Mouse (Mus musculus): ENCODE results near the gene Gm28043. TPM values are rescaled to one million over a fixed set of nuclear protein-coding genes. Genes with fewer than 3 reads are reported as not detected.

The Gm28043 gene
- polyA plus RNA-seq, 1 experiment from 2014 or later, result 2.1 TPM

DNA sequence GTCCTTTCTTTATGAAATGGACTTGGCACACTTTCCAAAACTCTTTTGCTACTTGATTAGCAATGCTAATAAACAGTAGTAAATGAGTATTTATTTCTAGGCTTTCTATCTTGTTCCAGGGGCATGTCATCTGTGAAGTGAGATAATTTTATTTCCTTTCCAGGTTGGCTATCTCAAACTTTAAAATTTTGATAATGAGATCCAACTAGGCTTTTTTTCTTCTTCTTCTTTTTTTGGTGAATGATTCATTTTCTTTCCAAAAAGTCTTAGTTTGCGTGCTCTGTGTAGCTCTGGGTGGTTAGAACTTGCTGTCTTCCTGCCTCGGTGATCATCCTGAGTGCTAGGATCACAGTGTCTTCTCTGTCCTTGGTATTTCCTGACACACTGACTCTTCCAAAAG lies 78.2 kb downstream of the Gm28043 start:
- H3K27ac ChIP-seq (replicated peaks in 1 of 2; ENCODE audit: control insufficient read depth in 1 of 2, insufficient read depth in 1 of 2, low read depth in 2 of 2, low read length in 2 of 2), result no peak overlapping the region
- H3K36me3 ChIP-seq (ENCODE audit: control insufficient read depth, insufficient read depth, low read length), result peaks cover 82% of the 10 kb centered on the region
- H3K4me1 ChIP-seq (ENCODE audit: control insufficient read depth in 2 of 2, insufficient read depth in 2 of 2, low read length in 2 of 2), result peaks cover 4 to 8% of the 10 kb centered on the region in 2 experiments
- ATAC-seq (ENCODE audit: insufficient number of reproducible peaks, insufficient read depth, low FRiP score, low read depth), result no peak
- H3K9me3 ChIP-seq (ENCODE audit: control insufficient read depth, low read length), result no peaks in the 10 kb centered on the region
- H3K9ac ChIP-seq (ENCODE audit: low read length), result no peak overlapping the region
- no peak overlapping the region for H3K4me3 ChIP-seq (ENCODE audit: control insufficient read depth in 1 of 2, insufficient read depth in 1 of 2, low read depth in 1 of 2, low read length in 2 of 2)
- 78% methylated on average over 2 of the region's 2 CpGs for WGBS
- no peaks in the 10 kb centered on the region for H3K27me3 ChIP-seq (ENCODE audit: control insufficient read depth, insufficient read depth, low read length)
- no peak overlapping the region for H3K4me2 ChIP-seq (ENCODE audit: low read length)

DNA sequence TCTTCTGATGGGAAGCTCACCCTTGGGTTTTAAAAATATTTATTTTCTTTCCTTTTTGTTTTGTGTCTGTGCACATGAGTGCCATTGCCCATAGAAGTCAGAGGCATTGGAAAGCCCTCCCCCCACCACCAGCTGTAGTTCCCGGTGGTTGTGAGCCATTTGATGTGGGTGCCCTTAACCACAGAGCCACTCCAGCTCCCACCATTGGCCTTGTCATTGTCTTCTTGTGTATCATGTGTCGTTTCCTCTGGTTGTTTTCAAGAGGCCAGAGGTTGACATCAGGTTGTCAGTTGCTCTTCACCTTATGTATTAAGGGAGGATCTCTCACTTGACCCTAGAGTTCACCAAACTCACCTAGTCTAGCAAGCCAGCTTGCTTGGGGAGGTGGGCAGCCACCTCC lies 78.9 kb downstream of the Gm28043 start:
- Histone ChIP-seq H3K36me3 (ENCODE audit: control insufficient read depth, insufficient read depth, low read length) (peaks cover 85% of the 10 kb centered on the region), H3K27ac (replicated peaks in 1 of 2; ENCODE audit: control insufficient read depth in 1 of 2, insufficient read depth in 1 of 2, low read depth in 2 of 2, low read length in 2 of 2) (no peak overlapping the region), H3K27me3 (ENCODE audit: control insufficient read depth, insufficient read depth, low read length) (no peaks in the 10 kb centered on the region), H3K9ac (ENCODE audit: low read length) (no peak overlapping the region), H3K4me1 (ENCODE audit: control insufficient read depth in 2 of 2, insufficient read depth in 2 of 2, low read length in 2 of 2) (peaks cover 2% of the 10 kb centered on the region in 2 experiments), H3K4me3 (ENCODE audit: control insufficient read depth in 1 of 2, insufficient read depth in 1 of 2, low read depth in 1 of 2, low read length in 2 of 2) (no peak overlapping the region), H3K9me3 (ENCODE audit: control insufficient read depth, low read length) (no peaks in the 10 kb centered on the region), H3K4me2 (ENCODE audit: low read length) (no peak overlapping the region)
- ATAC-seq (ENCODE audit: insufficient number of reproducible peaks, insufficient read depth, low FRiP score, low read depth), result no peak
- 75% methylated on average over 2 of the region's 2 CpGs for WGBS

DNA sequence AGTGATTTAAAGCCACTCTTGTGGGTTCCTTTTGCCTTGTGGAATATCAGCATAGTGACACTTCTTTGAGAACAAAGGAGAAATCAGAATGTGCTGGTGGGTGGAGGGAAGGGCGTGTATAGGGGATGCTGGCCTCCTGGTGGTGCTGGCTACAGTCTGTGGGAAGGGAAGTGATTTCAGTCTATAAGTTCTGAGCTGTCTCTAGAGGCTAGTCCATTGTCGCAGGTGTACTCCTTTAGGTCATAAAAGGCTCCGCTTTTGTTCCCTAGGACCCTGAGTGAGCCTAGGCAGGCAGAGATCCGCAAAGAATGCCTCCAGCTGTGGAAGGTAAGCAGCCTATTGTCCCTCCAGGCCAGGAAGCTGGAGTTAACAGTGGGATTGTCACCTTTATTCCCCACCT lies 79.8 kb downstream of the Gm28043 start:
- Histone ChIP-seq H3K4me1 (ENCODE audit: control insufficient read depth in 2 of 2, insufficient read depth in 2 of 2, low read length in 2 of 2) (no peaks in the 10 kb centered on the region), H3K36me3 (ENCODE audit: control insufficient read depth, insufficient read depth, low read length) (peaks cover 90% of the 10 kb centered on the region), H3K27me3 (ENCODE audit: control insufficient read depth, insufficient read depth, low read length) (no peaks in the 10 kb centered on the region), H3K9ac (ENCODE audit: low read length) (no peak overlapping the region), H3K4me3 (ENCODE audit: control insufficient read depth in 1 of 2, insufficient read depth in 1 of 2, low read depth in 1 of 2, low read length in 2 of 2) (no peak overlapping the region), H3K4me2 (ENCODE audit: low read length) (no peak overlapping the region), H3K27ac (replicated peaks in 1 of 2; ENCODE audit: control insufficient read depth in 1 of 2, insufficient read depth in 1 of 2, low read depth in 2 of 2, low read length in 2 of 2) (no peak overlapping the region), H3K9me3 (ENCODE audit: control insufficient read depth, low read length) (no peaks in the 10 kb centered on the region)
- no peak for ATAC-seq (ENCODE audit: insufficient number of reproducible peaks, insufficient read depth, low FRiP score, low read depth)
- WGBS, result 92% methylated on average over 4 of the region's 4 CpGs

DNA sequence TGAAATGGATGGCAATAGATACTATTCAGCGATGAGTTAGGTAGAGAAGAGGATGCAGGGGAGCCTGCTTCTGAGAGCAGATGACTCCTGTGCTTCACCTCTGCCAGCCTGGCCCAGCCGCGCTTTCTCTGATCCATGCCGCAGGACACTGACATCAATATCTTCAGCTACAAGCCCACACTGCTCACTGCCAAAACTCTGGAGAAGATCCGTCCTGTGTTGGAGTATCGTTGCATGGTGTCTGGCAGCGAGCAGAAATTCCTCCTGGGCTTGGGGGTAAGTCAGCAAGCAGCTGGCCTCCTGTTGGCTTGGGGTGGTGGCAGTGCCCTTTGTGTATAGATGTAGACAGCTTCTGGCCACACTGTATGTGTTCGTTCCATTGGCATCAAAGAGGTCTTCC lies 82.3 kb downstream of the Gm28043 start:
- Histone ChIP-seq H3K36me3 (ENCODE audit: control insufficient read depth, insufficient read depth, low read length) (peaks cover 90% of the 10 kb centered on the region), H3K27ac (replicated peaks in 1 of 2; ENCODE audit: control insufficient read depth in 1 of 2, insufficient read depth in 1 of 2, low read depth in 2 of 2, low read length in 2 of 2) (no peak overlapping the region), H3K4me2 (ENCODE audit: low read length) (no peak overlapping the region), H3K9me3 (ENCODE audit: control insufficient read depth, low read length) (no peaks in the 10 kb centered on the region), H3K27me3 (ENCODE audit: control insufficient read depth, insufficient read depth, low read length) (no peaks in the 10 kb centered on the region), H3K4me3 (ENCODE audit: control insufficient read depth in 1 of 2, insufficient read depth in 1 of 2, low read depth in 1 of 2, low read length in 2 of 2) (no peak overlapping the region), H3K4me1 (ENCODE audit: control insufficient read depth in 2 of 2, insufficient read depth in 2 of 2, low read length in 2 of 2) (no peaks in the 10 kb centered on the region), H3K9ac (ENCODE audit: low read length) (no peak overlapping the region)
- ATAC-seq (ENCODE audit: insufficient number of reproducible peaks, insufficient read depth, low FRiP score, low read depth), result no peak
- WGBS, result 96% methylated on average over 8 of the region's 8 CpGs

DNA sequence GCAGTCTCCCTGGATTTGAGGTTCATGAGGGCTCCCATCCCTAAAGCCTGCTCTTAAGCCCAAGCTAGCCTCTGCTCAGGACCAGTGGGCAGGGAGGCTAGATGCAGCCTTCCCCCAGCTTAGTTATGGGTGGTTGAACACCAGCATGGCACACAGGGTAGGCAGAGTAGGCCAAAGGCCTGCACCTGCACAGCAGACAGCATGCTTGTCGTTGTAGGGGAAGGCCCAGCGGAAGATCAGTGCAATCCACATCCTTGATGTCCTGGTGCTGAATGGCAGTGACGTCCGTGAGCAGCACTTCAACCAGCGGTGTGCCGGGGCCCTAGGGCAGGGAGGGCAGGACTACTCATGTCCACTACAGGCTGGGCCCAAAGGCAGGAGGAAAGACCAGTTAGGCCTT lies 83.7 kb downstream of the Gm28043 start:
- Histone ChIP-seq H3K27ac (replicated peaks in 1 of 2; ENCODE audit: control insufficient read depth in 1 of 2, insufficient read depth in 1 of 2, low read depth in 2 of 2, low read length in 2 of 2) (no peak overlapping the region), H3K36me3 (ENCODE audit: control insufficient read depth, insufficient read depth, low read length) (peaks cover 99% of the 10 kb centered on the region), H3K4me1 (ENCODE audit: control insufficient read depth in 2 of 2, insufficient read depth in 2 of 2, low read length in 2 of 2) (no peaks in the 10 kb centered on the region), H3K4me2 (ENCODE audit: low read length) (no peak overlapping the region), H3K9me3 (ENCODE audit: control insufficient read depth, low read length) (no peaks in the 10 kb centered on the region), H3K9ac (ENCODE audit: low read length) (no peak overlapping the region), H3K4me3 (ENCODE audit: control insufficient read depth in 1 of 2, insufficient read depth in 1 of 2, low read depth in 1 of 2, low read length in 2 of 2) (no peak overlapping the region), H3K27me3 (ENCODE audit: control insufficient read depth, insufficient read depth, low read length) (no peaks in the 10 kb centered on the region)
- no peak for ATAC-seq (ENCODE audit: insufficient number of reproducible peaks, insufficient read depth, low FRiP score, low read depth)
- WGBS, result 77% methylated on average over 6 of the region's 6 CpGs

DNA sequence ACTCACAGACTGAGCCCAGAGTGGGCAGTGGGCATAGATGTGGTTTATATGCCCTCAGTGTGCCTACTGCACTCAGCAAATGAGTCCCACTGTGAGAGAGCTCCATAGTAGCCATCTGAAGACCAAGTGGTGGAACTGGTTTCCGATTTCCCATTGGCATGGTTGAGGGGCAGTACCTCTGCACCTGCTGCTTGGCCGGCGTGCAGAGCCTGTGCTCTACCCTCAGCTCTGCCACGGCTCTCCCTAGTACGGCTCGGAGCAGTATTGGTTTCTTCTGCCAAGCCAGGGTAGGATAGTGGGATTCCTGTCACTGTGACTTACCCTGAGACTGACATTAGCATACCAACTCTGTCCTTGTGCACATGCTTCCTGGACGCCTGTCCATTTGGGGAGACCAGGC lies 85.9 kb downstream of the Gm28043 start:
- H3K9me3 ChIP-seq (ENCODE audit: control insufficient read depth, low read length), result no peaks in the 10 kb centered on the region
- no peak for ATAC-seq (ENCODE audit: insufficient number of reproducible peaks, insufficient read depth, low FRiP score, low read depth)
- no peaks in the 10 kb centered on the region for H3K27me3 ChIP-seq (ENCODE audit: control insufficient read depth, insufficient read depth, low read length)
- H3K4me1 ChIP-seq (ENCODE audit: control insufficient read depth in 2 of 2, insufficient read depth in 2 of 2, low read length in 2 of 2), result no peaks in the 10 kb centered on the region
- no peak overlapping the region for H3K4me3 ChIP-seq (ENCODE audit: control insufficient read depth in 1 of 2, insufficient read depth in 1 of 2, low read depth in 1 of 2, low read length in 2 of 2)
- H3K4me2 ChIP-seq (ENCODE audit: low read length), result no peak overlapping the region
- H3K9ac ChIP-seq (ENCODE audit: low read length), result no peak overlapping the region
- WGBS, result 95% methylated on average over 7 of the region's 7 CpGs
- no peak overlapping the region for H3K27ac ChIP-seq (replicated peaks in 1 of 2; ENCODE audit: control insufficient read depth in 1 of 2, insufficient read depth in 1 of 2, low read depth in 2 of 2, low read length in 2 of 2)
- H3K36me3 ChIP-seq (ENCODE audit: control insufficient read depth, insufficient read depth, low read length), result peaks cover 91% of the 10 kb centered on the region

DNA sequence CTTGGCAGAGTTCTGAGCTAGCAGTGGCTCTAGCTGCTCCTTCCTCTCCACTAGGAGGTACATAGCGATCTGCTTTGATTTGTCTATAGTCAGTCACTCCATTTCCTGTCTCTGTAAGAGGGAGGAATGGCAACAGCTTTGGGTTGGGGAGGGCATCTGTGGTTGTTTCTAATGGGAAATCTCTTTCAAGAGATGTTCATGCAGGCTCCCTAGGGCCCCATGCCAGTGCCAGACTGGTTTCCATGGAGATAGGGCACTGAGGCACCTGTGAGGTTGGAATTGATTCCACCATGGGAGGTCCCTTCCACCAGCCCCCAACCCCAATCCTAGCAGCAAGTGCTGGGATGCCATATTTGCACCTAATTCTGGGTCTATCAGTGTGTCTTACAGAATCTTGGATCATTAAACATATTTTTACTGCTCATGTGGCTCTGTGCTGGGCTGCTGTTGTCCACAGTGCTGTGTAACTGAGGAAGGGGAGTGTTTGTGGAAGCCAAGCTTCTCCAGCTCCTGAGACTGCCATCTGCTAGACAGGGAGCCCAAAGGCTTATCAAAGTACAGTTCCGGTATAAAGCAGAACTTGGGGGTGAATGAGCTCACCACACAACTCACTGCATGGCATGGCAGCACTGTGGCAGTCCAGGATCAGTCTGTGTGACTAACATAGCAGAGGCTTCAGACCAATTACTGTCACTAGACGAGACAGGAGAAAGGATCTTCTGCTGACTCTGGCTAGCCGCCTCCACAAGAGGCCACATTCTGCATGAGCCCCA lies 88.4 kb downstream of the Gm28043 start:
- Histone ChIP-seq H3K9me3 (ENCODE audit: control insufficient read depth, low read length) (no peaks in the 10 kb centered on the region), H3K9ac (ENCODE audit: low read length) (no peak overlapping the region), H3K36me3 (ENCODE audit: control insufficient read depth, insufficient read depth, low read length) (peaks cover 67% of the 10 kb centered on the region), H3K4me2 (ENCODE audit: low read length) (no peak overlapping the region), H3K4me3 (ENCODE audit: control insufficient read depth in 1 of 2, insufficient read depth in 1 of 2, low read depth in 1 of 2, low read length in 2 of 2) (no peak overlapping the region), H3K27me3 (ENCODE audit: control insufficient read depth, insufficient read depth, low read length) (no peaks in the 10 kb centered on the region), H3K4me1 (ENCODE audit: control insufficient read depth in 2 of 2, insufficient read depth in 2 of 2, low read length in 2 of 2) (peaks cover 7 to 9% of the 10 kb centered on the region in 2 experiments; a peak in 2 of 4 replicates), H3K27ac (replicated peaks in 1 of 2; ENCODE audit: control insufficient read depth in 1 of 2, insufficient read depth in 1 of 2, low read depth in 2 of 2, low read length in 2 of 2) (no peak overlapping the region)
- no peak for ATAC-seq (ENCODE audit: insufficient number of reproducible peaks, insufficient read depth, low FRiP score, low read depth)
- 72% methylated on average over 4 of the region's 4 CpGs for WGBS

DNA sequence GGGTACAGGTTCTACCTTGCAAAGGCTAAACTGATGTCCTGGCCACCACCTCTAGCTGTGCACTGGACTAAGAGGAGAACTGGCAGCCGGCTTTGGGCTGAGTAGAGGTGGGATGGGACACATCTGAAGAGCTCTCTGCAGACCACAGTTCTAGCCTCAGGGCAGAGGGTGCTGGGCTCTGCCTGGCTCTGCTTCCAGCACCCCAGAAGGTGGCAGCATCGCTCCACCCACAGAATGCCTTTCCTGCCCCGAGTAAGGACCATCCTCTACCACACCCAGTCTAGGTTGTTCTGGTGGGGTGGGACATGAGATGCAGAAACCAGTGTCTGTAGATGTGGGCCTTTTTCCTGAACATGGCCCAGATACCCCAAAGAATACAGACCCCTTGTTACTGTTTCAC lies 90.1 kb downstream of the Gm28043 start:
- 35% methylated on average over 3 of the region's 3 CpGs for WGBS
- Histone ChIP-seq H3K4me3 (ENCODE audit: control insufficient read depth in 1 of 2, insufficient read depth in 1 of 2, low read depth in 1 of 2, low read length in 2 of 2) (no peak overlapping the region), H3K27me3 (ENCODE audit: control insufficient read depth, insufficient read depth, low read length) (no peaks in the 10 kb centered on the region), H3K27ac (replicated peaks in 1 of 2; ENCODE audit: control insufficient read depth in 1 of 2, insufficient read depth in 1 of 2, low read depth in 2 of 2, low read length in 2 of 2) (no peak overlapping the region), H3K4me1 (ENCODE audit: control insufficient read depth in 2 of 2, insufficient read depth in 2 of 2, low read length in 2 of 2) (peaks cover 21 to 23% of the 10 kb centered on the region in 2 experiments), H3K9me3 (ENCODE audit: control insufficient read depth, low read length) (no peaks in the 10 kb centered on the region), H3K9ac (ENCODE audit: low read length) (no peak overlapping the region), H3K4me2 (ENCODE audit: low read length) (no peak overlapping the region), H3K36me3 (ENCODE audit: control insufficient read depth, insufficient read depth, low read length) (peaks cover 50% of the 10 kb centered on the region)
- no peak for ATAC-seq (ENCODE audit: insufficient number of reproducible peaks, insufficient read depth, low FRiP score, low read depth)

Data from heart, embryonic 14.5 days (tissue).